Mouse (Mus musculus): ENCODE measurements at regions not wholly inside any gene's neighbourhood (a gene's known extent, or its start where the extent isn't known, plus 50 kb on each side); places are given as distances from the start of the nearest gene placed in this dataset.

- DNase-seq (ENCODE audit: low spot score) = no peak
- peaks cover 19% of the 10 kb centered on the region for H3K9me3 ChIP-seq (replicated peaks)
- no peak for ATAC-seq (ENCODE audit: extremely low read depth, insufficient number of reproducible peaks, low FRiP score, poor library complexity, severe bottlenecking)
- TF ChIP-seq GATA2 (IDR thresholded peaks at IDR 0.05; ENCODE audit: borderline replicate concordance, low read depth, low read length) (no peak), CTCF (IDR thresholded peaks at IDR 0.05; ENCODE audit: low read depth, low read length) (no peak), TAL1 (conservative IDR thresholded peaks at IDR 0.05; ENCODE audit: low read depth, low read length) (no peak), GATA1 (IDR thresholded peaks at IDR 0.05; ENCODE audit: borderline replicate concordance, low read length) (no peak), POLR2AphosphoS5 (IDR thresholded peaks at IDR 0.05; ENCODE audit: insufficient replicate concordance, low read depth, low read length) (no peak)
- H3K27me3 ChIP-seq (ENCODE audit: insufficient read depth, low read length) = no peaks in the 10 kb centered on the region
- H3K36me3 ChIP-seq (replicated peaks) = no peaks in the 10 kb centered on the region
- no peak overlapping the region for H3K4me3 ChIP-seq (ENCODE audit: low read depth, low read length)
- no peaks in the 10 kb centered on the region for H3K4me1 ChIP-seq (ENCODE audit: insufficient read depth, low read depth, low read length)
Observed at GRCm38 (mm10) chr7:36829710-36830109, 131.8 kb downstream of the Tshz3 start.

GRCm38 (mm10) chr7:36830155-36830554 is 132.2 kb downstream of the Tshz3 start:
- H3K4me1 ChIP-seq (ENCODE audit: insufficient read depth, low read depth, low read length) = no peaks in the 10 kb centered on the region
- no peak for ATAC-seq (ENCODE audit: extremely low read depth, insufficient number of reproducible peaks, low FRiP score, poor library complexity, severe bottlenecking)
- H3K4me3 ChIP-seq (ENCODE audit: low read depth, low read length) = no peak overlapping the region
- no peak for DNase-seq (ENCODE audit: low spot score)
- TF ChIP-seq GATA2 (IDR thresholded peaks at IDR 0.05; ENCODE audit: borderline replicate concordance, low read depth, low read length) (no peak), GATA1 (IDR thresholded peaks at IDR 0.05; ENCODE audit: borderline replicate concordance, low read length) (no peak), CTCF (IDR thresholded peaks at IDR 0.05; ENCODE audit: low read depth, low read length) (no peak), POLR2AphosphoS5 (IDR thresholded peaks at IDR 0.05; ENCODE audit: insufficient replicate concordance, low read depth, low read length) (no peak), TAL1 (conservative IDR thresholded peaks at IDR 0.05; ENCODE audit: low read depth, low read length) (no peak)
- H3K9me3 ChIP-seq (replicated peaks) = peaks cover 20% of the 10 kb centered on the region
- no peaks in the 10 kb centered on the region for H3K27me3 ChIP-seq (ENCODE audit: insufficient read depth, low read length)
- H3K36me3 ChIP-seq (replicated peaks) = no peaks in the 10 kb centered on the region

- peaks cover 35% of the 10 kb centered on the region for H3K9me3 ChIP-seq (replicated peaks)
- no peak for DNase-seq (ENCODE audit: low spot score)
- H3K4me3 ChIP-seq (ENCODE audit: low read depth, low read length) = no peak overlapping the region
- no peaks in the 10 kb centered on the region for H3K36me3 ChIP-seq (replicated peaks)
- no peak for TF ChIP-seq GATA2 (IDR thresholded peaks at IDR 0.05; ENCODE audit: borderline replicate concordance, low read depth, low read length)
- TF ChIP-seq CTCF (IDR thresholded peaks at IDR 0.05; ENCODE audit: low read depth, low read length) = no peak
- TF ChIP-seq POLR2AphosphoS5 (IDR thresholded peaks at IDR 0.05; ENCODE audit: insufficient replicate concordance, low read depth, low read length) = no peak
- TF ChIP-seq TAL1 (conservative IDR thresholded peaks at IDR 0.05; ENCODE audit: low read depth, low read length) = no peak
- no peak for TF ChIP-seq GATA1 (IDR thresholded peaks at IDR 0.05; ENCODE audit: borderline replicate concordance, low read length)
- no peaks in the 10 kb centered on the region for H3K27me3 ChIP-seq (ENCODE audit: insufficient read depth, low read length)
- ATAC-seq (ENCODE audit: extremely low read depth, insufficient number of reproducible peaks, low FRiP score, poor library complexity, severe bottlenecking) = no peak
- no peaks in the 10 kb centered on the region for H3K4me1 ChIP-seq (ENCODE audit: insufficient read depth, low read depth, low read length)
Observed at GRCm38 (mm10) chr7:36848279-36848678, 150.4 kb downstream of the Tshz3 start.

DNA sequence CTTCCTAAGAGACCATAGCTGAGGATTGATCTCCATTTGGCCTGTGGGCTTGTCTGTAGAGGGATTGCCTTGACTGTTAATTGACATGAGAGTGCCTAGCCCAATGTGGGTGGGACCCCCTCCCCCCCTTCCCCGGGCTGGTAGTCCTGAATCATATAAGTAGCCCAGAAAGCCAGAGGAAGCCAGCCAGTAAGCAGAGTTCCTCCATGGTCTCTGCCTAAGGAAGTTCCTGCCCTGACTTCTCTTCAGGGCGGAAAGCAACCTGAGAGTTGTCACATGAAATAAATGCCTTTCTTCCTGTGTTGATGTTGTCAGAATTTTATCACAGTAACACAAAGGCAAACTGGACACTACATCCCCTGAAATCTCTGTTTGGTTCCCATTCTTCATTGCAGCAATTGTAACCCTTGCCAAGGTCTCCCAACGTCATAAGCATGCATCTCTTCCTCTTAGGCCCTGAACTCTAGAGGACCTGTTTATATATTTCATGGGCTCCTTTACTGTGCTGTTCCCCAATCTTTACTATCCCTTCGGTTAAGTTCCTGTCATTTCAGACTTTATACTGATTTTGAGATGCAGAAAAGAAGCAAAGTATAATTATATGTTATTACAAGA is 153.5 kb downstream of the Tshz3 start:
- DNase-seq (ENCODE audit: low spot score) (no peak), ATAC-seq (ENCODE audit: extremely low read depth, insufficient number of reproducible peaks, low FRiP score, poor library complexity, severe bottlenecking) (no peak)
- H3K36me3 ChIP-seq (replicated peaks) = no peaks in the 10 kb centered on the region
- H3K4me3 ChIP-seq (ENCODE audit: low read depth, low read length) = no peak overlapping the region
- no peaks in the 10 kb centered on the region for H3K4me1 ChIP-seq (ENCODE audit: insufficient read depth, low read depth, low read length)
- H3K9me3 ChIP-seq (replicated peaks) = peaks cover 25% of the 10 kb centered on the region
- TF ChIP-seq GATA2 (IDR thresholded peaks at IDR 0.05; ENCODE audit: borderline replicate concordance, low read depth, low read length) = no peak
- no peak for TF ChIP-seq TAL1 (conservative IDR thresholded peaks at IDR 0.05; ENCODE audit: low read depth, low read length)
- no peak for TF ChIP-seq GATA1 (IDR thresholded peaks at IDR 0.05; ENCODE audit: borderline replicate concordance, low read length)
- no peaks in the 10 kb centered on the region for H3K27me3 ChIP-seq (ENCODE audit: insufficient read depth, low read length)

- ATAC-seq (ENCODE audit: extremely low read depth, insufficient number of reproducible peaks, low FRiP score, poor library complexity, severe bottlenecking) (no peak), DNase-seq (ENCODE audit: low spot score) (no peak)
- Histone ChIP-seq H3K4me3 (ENCODE audit: low read depth, low read length) (no peak overlapping the region), H3K36me3 (replicated peaks) (no peaks in the 10 kb centered on the region), H3K27me3 (ENCODE audit: insufficient read depth, low read length) (no peaks in the 10 kb centered on the region), H3K9me3 (replicated peaks) (peaks cover 26% of the 10 kb centered on the region), H3K4me1 (ENCODE audit: insufficient read depth, low read depth, low read length) (no peaks in the 10 kb centered on the region)
- no peak for TF ChIP-seq TAL1 (conservative IDR thresholded peaks at IDR 0.05; ENCODE audit: low read depth, low read length)
- no peak for TF ChIP-seq CTCF (IDR thresholded peaks at IDR 0.05; ENCODE audit: low read depth, low read length)
- TF ChIP-seq POLR2AphosphoS5 (IDR thresholded peaks at IDR 0.05; ENCODE audit: insufficient replicate concordance, low read depth, low read length) = no peak
- no peak for TF ChIP-seq GATA1 (IDR thresholded peaks at IDR 0.05; ENCODE audit: borderline replicate concordance, low read length)
- no peak for TF ChIP-seq GATA2 (IDR thresholded peaks at IDR 0.05; ENCODE audit: borderline replicate concordance, low read depth, low read length)
Observed at GRCm38 (mm10) chr7:36854308-36854707, 156.4 kb downstream of the Tshz3 start.

- ATAC-seq (ENCODE audit: extremely low read depth, insufficient number of reproducible peaks, low FRiP score, poor library complexity, severe bottlenecking) = no peak
- H3K36me3 ChIP-seq (replicated peaks) = no peaks in the 10 kb centered on the region
- DNase-seq (ENCODE audit: low spot score) = no peak
- TF ChIP-seq TAL1 (conservative IDR thresholded peaks at IDR 0.05; ENCODE audit: low read depth, low read length) = no peak
- TF ChIP-seq POLR2AphosphoS5 (IDR thresholded peaks at IDR 0.05; ENCODE audit: insufficient replicate concordance, low read depth, low read length) = no peak
- TF ChIP-seq GATA2 (IDR thresholded peaks at IDR 0.05; ENCODE audit: borderline replicate concordance, low read depth, low read length) = no peak
- no peak for TF ChIP-seq CTCF (IDR thresholded peaks at IDR 0.05; ENCODE audit: low read depth, low read length)
- no peak for TF ChIP-seq GATA1 (IDR thresholded peaks at IDR 0.05; ENCODE audit: borderline replicate concordance, low read length)
- no peak overlapping the region for H3K4me3 ChIP-seq (ENCODE audit: low read depth, low read length)
- peaks cover 44% of the 10 kb centered on the region for H3K9me3 ChIP-seq (replicated peaks)
- no peaks in the 10 kb centered on the region for H3K27me3 ChIP-seq (ENCODE audit: insufficient read depth, low read length)
- no peaks in the 10 kb centered on the region for H3K4me1 ChIP-seq (ENCODE audit: insufficient read depth, low read depth, low read length)
Observed at GRCm38 (mm10) chr7:36859428-36859827, 161.5 kb downstream of the Tshz3 start.
